Mouse (Mus musculus) intestine, embryonic 15.5 days (tissue): Measurements from ENCODE around the gene Ppm1k. TPM values are rescaled to one million over a fixed set of nuclear protein-coding genes. Genes with fewer than 3 reads are reported as not detected.
A peak's percentile ranks its signal among the peaks of the same experiment; 100 is the strongest.
"Not testable (repeated sequence)": the region's sequence is repeated elsewhere in the genome, so short reads cannot be mapped to it uniquely, and the experiment has no call there.

ENCODE experiments used
- ATAC-seq: fragments of 200-750 bp; cut with Nextera tagmentation; 2 replicates; pipeline ENCODE4 v1.8.0; 2017; ENCODE audit warnings: moderate TSS enrichment, moderate library complexity
- H3K27ac ChIP-seq: fragments of 300-500 bp; sonication (generic); 2 replicates; pipeline ENCODE4 v1.5.1; 2015; ENCODE audit warnings: mild to moderate bottlenecking, inconsistent platforms
- H3K27me3 ChIP-seq: fragments of 300-500 bp; sonication (generic); replicated peaks from 2 replicates; pipeline ENCODE4 v1.6.1; 2015; ENCODE audit warnings: inconsistent platforms
- H3K36me3 ChIP-seq: fragments of 300-500 bp; sonication (generic); 2 replicates; pipeline ENCODE4 v1.6.1; 2015; ENCODE audit warnings: inconsistent platforms
- H3K4me1 ChIP-seq: fragments of 300-500 bp; sonication (generic); replicated peaks from 2 replicates; pipeline ENCODE4 v1.6.1; 2015; ENCODE audit warnings: inconsistent platforms
- H3K4me2 ChIP-seq: fragments of 300-500 bp; sonication (generic); replicated peaks from 2 replicates; pipeline ENCODE4 v1.6.1; 2015; ENCODE audit warnings: mild to moderate bottlenecking, inconsistent platforms
- H3K4me3 ChIP-seq: fragments of 300-500 bp; sonication (generic); replicated peaks from 2 replicates; pipeline ENCODE4 v1.5.1; 2015; ENCODE audit warnings: inconsistent platforms
- H3K9ac ChIP-seq: fragments of 300-500 bp; sonication (generic); 2 replicates; pipeline ENCODE4 v1.6.1; 2015; ENCODE audit warnings: inconsistent platforms
- H3K9me3 ChIP-seq: fragments of 300-500 bp; sonication (generic); 2 replicates; pipeline ENCODE4 v1.6.1; 2016; ENCODE audit warnings: inconsistent platforms
- WGBS: fragments of 180-500 bp; shearing (Covaris S2); methylation state at CpG from one replicate; pipeline ENCODE4 v1.1.7; 2015; 5-methylcytosine and 5-hydroxymethylcytosine counted together
- polyA plus RNA-seq: library from polyadenylated mRNA; unstranded; fragments of >200 nt; fragmentation: Nextera tagmentation; extraction: Ambion mirVana; gene quantifications from 2 replicates; pipeline ENCODE4 v1.2.1, GENCODE M21; 2015

Ppm1k gene
- polyA plus RNA-seq, 1 experiment from 2014 or later = 4.1 TPM

GRCm38 (mm10) chr6:57543591-57543990, 8.3 kb upstream of the Ppm1k start:
- H3K27ac ChIP-seq, H3K4me3 ChIP-seq, H3K27me3 ChIP-seq, ATAC-seq, H3K4me1 ChIP-seq, H3K9me3 ChIP-seq, H3K4me2 ChIP-seq, H3K9ac ChIP-seq, H3K36me3 ChIP-seq: not testable (repeated sequence)

- Histone ChIP-seq H3K27me3 (no peaks in the 10 kb centered on the region), H3K4me3 (no peak overlapping the region), H3K9me3 (no peaks in the 10 kb centered on the region), H3K4me1 (no peaks in the 10 kb centered on the region), H3K9ac (no peak overlapping the region), H3K4me2 (no peak overlapping the region), H3K27ac (no peak overlapping the region), H3K36me3 (no peaks in the 10 kb centered on the region)
- WGBS = 88% methylated on average over 1 of the region's 1 CpGs
- ATAC-seq = no peak
Measured at GRCm38 (mm10) chr6:57541737-57542335, 6.6 kb upstream of the Ppm1k start.

GRCm38 (mm10) chr6:57540950-57541498, 5.8 kb upstream of the Ppm1k start:
- Histone ChIP-seq H3K4me3 (no peak overlapping the region), H3K9ac (no peak overlapping the region), H3K27ac (no peak overlapping the region), H3K27me3 (no peaks in the 10 kb centered on the region), H3K4me2 (no peak overlapping the region), H3K4me1 (no peaks in the 10 kb centered on the region), H3K9me3 (no peaks in the 10 kb centered on the region), H3K36me3 (no peaks in the 10 kb centered on the region)
- WGBS = 69% methylated on average over 5 of the region's 5 CpGs
- ATAC-seq = peak; percentile 52; the same call in 1 of the 2 replicates

- Histone ChIP-seq H3K4me3 (no peak overlapping the region), H3K4me2 (no peak overlapping the region), H3K36me3 (no peaks in the 10 kb centered on the region), H3K27ac (no peak overlapping the region), H3K9ac (no peak overlapping the region), H3K9me3 (no peaks in the 10 kb centered on the region), H3K27me3 (no peaks in the 10 kb centered on the region), H3K4me1 (peaks cover 6% of the 10 kb centered on the region; the same call in 1 of the 2 replicates)
- ATAC-seq = no peak
- WGBS = 78% methylated on average over 5 of the region's 5 CpGs
Measured at GRCm38 (mm10) chr6:57537887-57538286, 2.6 kb upstream of the Ppm1k start.

GRCm38 (mm10) chr6:57535971-57536669, 852 bp upstream of the Ppm1k start:
- H3K27ac ChIP-seq = peak overlapping the region; percentile 83
- no peaks in the 10 kb centered on the region for H3K27me3 ChIP-seq
- ATAC-seq = peak; percentile 61
- H3K36me3 ChIP-seq = no peaks in the 10 kb centered on the region
- peak overlapping the region; percentile 45 for H3K9ac ChIP-seq
- peak overlapping the region; percentile 68 for H3K4me3 ChIP-seq
- WGBS = 27% methylated on average over 14 of the region's 14 CpGs
- peaks cover 6% of the 10 kb centered on the region; the same call in 1 of the 2 replicates for H3K4me1 ChIP-seq
- H3K4me2 ChIP-seq = peak overlapping the region; percentile 83
- H3K9me3 ChIP-seq = no peaks in the 10 kb centered on the region

GRCm38 (mm10) chr6:57534611-57535286, 519 bp downstream of the Ppm1k start:
- H3K4me2 ChIP-seq = peak overlapping the region; percentile 83
- H3K36me3 ChIP-seq = no peaks in the 10 kb centered on the region
- no peaks in the 10 kb centered on the region for H3K9me3 ChIP-seq
- peak; percentile 51 for ATAC-seq
- peak overlapping the region; percentile 78 for H3K27ac ChIP-seq
- peak overlapping the region; percentile 68 for H3K4me3 ChIP-seq
- H3K9ac ChIP-seq = peak overlapping the region; percentile 66
- WGBS = under 1% methylated on average over 31 of the region's 31 CpGs
- no peaks in the 10 kb centered on the region for H3K27me3 ChIP-seq
- H3K4me1 ChIP-seq = peaks cover 6% of the 10 kb centered on the region; the same call in 1 of the 2 replicates

- Histone ChIP-seq H3K4me1 (peaks cover 6% of the 10 kb centered on the region; the same call in 1 of the 2 replicates), H3K9ac (peak overlapping the region; percentile 66), H3K36me3 (no peaks in the 10 kb centered on the region), H3K27ac (peak overlapping the region; percentile 78), H3K4me2 (peak overlapping the region; percentile 83), H3K27me3 (no peaks in the 10 kb centered on the region), H3K4me3 (peak overlapping the region; percentile 68), H3K9me3 (no peaks in the 10 kb centered on the region)
- 2% methylated on average over 8 of the region's 8 CpGs for WGBS
- no peak for ATAC-seq
Measured at GRCm38 (mm10) chr6:57534231-57534610, 1.0 kb downstream of the Ppm1k start.

- H3K9ac ChIP-seq = no peak overlapping the region
- 36% methylated on average over 2 of the region's 2 CpGs for WGBS
- no peak for ATAC-seq
Measured at GRCm38 (mm10) chr6:57533410-57533809, 1.9 kb downstream of the Ppm1k start.

GRCm38 (mm10) chr6:57532022-57532421, 3.2 kb downstream of the Ppm1k start:
- no peak overlapping the region for H3K4me3 ChIP-seq
- 70% methylated on average over 1 of the region's 1 CpGs for WGBS
- H3K36me3 ChIP-seq = no peaks in the 10 kb centered on the region
- no peak for ATAC-seq
- no peaks in the 10 kb centered on the region for H3K9me3 ChIP-seq
- no peak overlapping the region for H3K4me2 ChIP-seq
- H3K4me1 ChIP-seq = peaks cover 6% of the 10 kb centered on the region; the same call in 1 of the 2 replicates
- H3K27ac ChIP-seq = no peak overlapping the region
- H3K9ac ChIP-seq = no peak overlapping the region
- no peaks in the 10 kb centered on the region for H3K27me3 ChIP-seq

More at GRCm38 (mm10) chr6:57533410-57533809, 1.9 kb downstream of the Ppm1k start:
- H3K4me2 ChIP-seq = peak overlapping the region; percentile 83
- no peak overlapping the region for H3K27ac ChIP-seq
- H3K27me3 ChIP-seq = no peaks in the 10 kb centered on the region
- no peaks in the 10 kb centered on the region for H3K36me3 ChIP-seq
- H3K9me3 ChIP-seq = no peaks in the 10 kb centered on the region
- H3K4me3 ChIP-seq = no peak overlapping the region
- H3K4me1 ChIP-seq = peaks cover 6% of the 10 kb centered on the region; the same call in 1 of the 2 replicates

GRCm38 (mm10) chr6:57531441-57531840, 3.8 kb downstream of the Ppm1k start:
- no peak overlapping the region for H3K9ac ChIP-seq

GRCm38 (mm10) chr6:57531011-57531410, 4.3 kb downstream of the Ppm1k start:
- WGBS = 49% methylated on average over 4 of the region's 4 CpGs
- no peaks in the 10 kb centered on the region for H3K27me3 ChIP-seq

More at GRCm38 (mm10) chr6:57531441-57531840, 3.8 kb downstream of the Ppm1k start:
- Histone ChIP-seq H3K27ac (no peak overlapping the region), H3K9me3 (no peaks in the 10 kb centered on the region), H3K4me3 (no peak overlapping the region), H3K36me3 (no peaks in the 10 kb centered on the region), H3K4me1 (peaks cover 6% of the 10 kb centered on the region; the same call in 1 of the 2 replicates), H3K4me2 (no peak overlapping the region), H3K27me3 (no peaks in the 10 kb centered on the region)
- WGBS = 67% methylated on average over 1 of the region's 1 CpGs
- no peak for ATAC-seq

GRCm38 (mm10) chr6:57529336-57529845, 5.9 kb downstream of the Ppm1k start:
- Histone ChIP-seq H3K9me3 (no peaks in the 10 kb centered on the region), H3K4me2 (no peak overlapping the region), H3K36me3 (no peaks in the 10 kb centered on the region), H3K27me3 (no peaks in the 10 kb centered on the region), H3K4me1 (peaks cover 6% of the 10 kb centered on the region; the same call in 1 of the 2 replicates), H3K9ac (no peak overlapping the region), H3K27ac (no peak overlapping the region), H3K4me3 (no peak overlapping the region)
- ATAC-seq = no peak
- 96% methylated on average over 1 of the region's 1 CpGs for WGBS

More at GRCm38 (mm10) chr6:57531011-57531410, 4.3 kb downstream of the Ppm1k start:
- H3K4me1 ChIP-seq = peaks cover 6% of the 10 kb centered on the region; the same call in 1 of the 2 replicates
- no peak overlapping the region for H3K9ac ChIP-seq
- ATAC-seq = no peak
- H3K4me3 ChIP-seq = no peak overlapping the region
- H3K4me2 ChIP-seq = no peak overlapping the region
- H3K9me3 ChIP-seq = no peaks in the 10 kb centered on the region
- H3K36me3 ChIP-seq = no peaks in the 10 kb centered on the region
- H3K27ac ChIP-seq = no peak overlapping the region
